Mouse (Mus musculus): ENCODE results near the gene Syde1. TPM values are rescaled to one million over a fixed set of nuclear protein-coding genes. Genes with fewer than 3 reads are reported as not detected.

Gene Syde1
- polyA plus RNA-seq, 1 experiment from 2014 or later = 20.2 TPM

DNA sequence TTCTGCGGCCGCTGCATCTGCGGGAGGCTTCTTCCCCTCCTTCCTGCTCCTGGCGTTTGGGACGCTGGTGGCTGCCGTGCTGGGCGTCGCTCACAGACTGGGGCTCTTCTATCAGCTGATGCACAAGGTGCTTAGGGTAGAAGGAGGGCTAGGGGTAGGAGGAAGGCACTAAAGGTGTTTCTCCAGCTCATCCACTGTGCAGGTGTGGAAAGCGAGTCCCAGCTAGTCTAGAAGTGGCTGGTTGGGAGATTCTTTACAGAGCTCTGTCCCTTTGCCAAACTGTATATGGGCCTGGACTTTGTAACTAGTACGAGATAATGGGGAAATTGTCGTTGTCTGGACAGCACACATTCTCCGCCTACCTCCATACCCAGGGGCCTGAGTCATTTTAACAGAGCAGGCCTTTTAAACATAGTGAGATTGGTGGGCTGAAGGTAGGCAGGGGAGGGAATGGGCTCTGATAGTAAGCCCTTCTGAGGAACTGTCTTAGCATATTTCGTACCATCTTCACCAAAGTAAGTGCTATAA is 16.6 kb downstream of the Syde1 start:
- H3K4me2 ChIP-seq = peak overlapping the region; percentile 65
- H3K36me3 ChIP-seq = peaks cover 29% of the 10 kb centered on the region
- no peaks in the 10 kb centered on the region for H3K9me3 ChIP-seq
- H3K4me3 ChIP-seq = peak overlapping the region; percentile 56
- H3K4me1 ChIP-seq = peaks cover 17% of the 10 kb centered on the region
- no peak for ATAC-seq (ENCODE audit: insufficient number of reproducible peaks, low FRiP score, low TSS enrichment, low read depth)
- H3K9ac ChIP-seq = peak overlapping the region; percentile 35
- H3K27ac ChIP-seq = peak overlapping the region; percentile 97
- WGBS = 11% methylated on average over 13 of the region's 13 CpGs
- no peaks in the 10 kb centered on the region for H3K27me3 ChIP-seq

DNA sequence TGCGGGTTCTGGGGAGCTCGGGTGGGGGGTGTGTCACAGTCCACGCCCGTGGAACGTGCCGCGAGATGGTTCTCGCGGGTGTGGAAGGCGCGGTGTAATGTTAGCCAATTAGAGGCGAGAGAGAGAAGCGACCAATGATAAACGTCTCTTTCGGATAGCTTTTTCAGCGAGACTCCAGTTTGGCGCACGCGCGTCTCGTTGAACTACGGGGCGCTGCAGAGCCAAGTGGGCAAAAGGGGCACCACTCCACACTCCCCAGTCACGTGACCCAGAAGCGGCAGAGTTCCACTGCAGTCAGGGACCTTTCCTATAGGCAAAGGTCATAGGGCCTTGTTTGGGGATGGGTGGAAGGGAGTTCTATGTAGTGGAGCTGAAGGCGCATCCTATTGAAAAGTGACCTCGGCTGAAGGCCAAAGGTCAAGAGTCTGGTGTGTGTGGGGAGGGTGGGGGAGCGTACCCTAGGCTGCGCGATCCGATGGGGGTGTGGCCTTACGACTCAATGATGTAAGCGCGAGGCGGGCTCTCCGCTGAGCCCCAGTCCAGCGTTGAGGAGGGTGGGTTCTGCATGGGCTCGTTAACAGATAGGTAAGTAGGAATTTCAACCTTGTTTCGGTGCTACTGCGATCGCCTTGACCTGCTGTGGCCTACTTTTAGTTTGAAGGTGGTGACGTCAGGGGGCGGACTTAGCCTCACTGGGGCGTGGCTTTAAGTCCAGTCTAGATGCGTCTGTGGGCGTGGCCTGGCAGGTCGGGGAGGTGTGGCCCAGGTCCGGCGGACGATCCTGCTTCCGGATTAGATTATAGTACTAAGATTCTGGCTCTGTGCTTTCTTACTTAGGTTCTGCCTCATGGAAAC is 17.3 kb downstream of the Syde1 start, which contains the start of gene Ilvbl:
Gene Ilvbl, plus strand, starts transcription at position 97 of the 855 bp plus-strand sequence.
- Histone ChIP-seq H3K9me3 (no peaks in the 10 kb centered on the region), H3K4me3 (peak within 1 kb of the TSS; percentile 56), H3K27me3 (no peaks in the 10 kb centered on the region), H3K36me3 (peaks cover 22% of the 10 kb centered on the region), H3K9ac (peak within 1 kb of the TSS; percentile 35), H3K27ac (peak within 1 kb of the TSS; percentile 97), H3K4me1 (peaks cover 22% of the 10 kb centered on the region), H3K4me2 (peak within 1 kb of the TSS; percentile 65)
- WGBS = 0% methylated on average over 51 of the region's 51 CpGs
- peak; percentile 88 for ATAC-seq (ENCODE audit: insufficient number of reproducible peaks, low FRiP score, low TSS enrichment, low read depth)

DNA sequence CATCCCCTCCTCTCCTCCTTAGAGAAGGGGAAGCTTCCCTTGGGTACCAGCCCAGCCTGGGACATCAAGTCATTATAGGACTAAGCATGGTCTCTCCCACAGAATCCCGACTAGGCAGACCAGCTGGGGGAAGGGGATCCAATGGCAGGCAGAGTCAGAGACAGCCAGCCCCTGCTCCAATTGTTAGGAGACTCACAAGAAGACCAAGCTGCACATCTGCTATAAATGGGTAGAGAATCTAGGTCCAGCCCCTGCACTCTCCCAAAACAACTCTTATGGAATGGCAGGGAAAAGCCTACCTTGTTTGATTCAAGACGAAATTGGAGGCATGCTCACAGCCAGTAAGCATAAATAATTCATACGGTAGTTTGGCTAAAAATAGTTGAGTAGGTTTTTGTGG is 18.5 kb downstream of the Syde1 start:
- ATAC-seq (ENCODE audit: insufficient number of reproducible peaks, low FRiP score, low TSS enrichment, low read depth) = no peak
- H3K36me3 ChIP-seq = peaks cover 12% of the 10 kb centered on the region
- H3K27ac ChIP-seq = peak overlapping the region; percentile 97
- H3K9ac ChIP-seq = no peak overlapping the region
- H3K4me2 ChIP-seq = no peak overlapping the region
- peaks cover 22% of the 10 kb centered on the region for H3K4me1 ChIP-seq
- H3K4me3 ChIP-seq = no peak overlapping the region
- no peaks in the 10 kb centered on the region for H3K27me3 ChIP-seq
- 61% methylated on average over 3 of the region's 3 CpGs for WGBS
- H3K9me3 ChIP-seq = no peaks in the 10 kb centered on the region

DNA sequence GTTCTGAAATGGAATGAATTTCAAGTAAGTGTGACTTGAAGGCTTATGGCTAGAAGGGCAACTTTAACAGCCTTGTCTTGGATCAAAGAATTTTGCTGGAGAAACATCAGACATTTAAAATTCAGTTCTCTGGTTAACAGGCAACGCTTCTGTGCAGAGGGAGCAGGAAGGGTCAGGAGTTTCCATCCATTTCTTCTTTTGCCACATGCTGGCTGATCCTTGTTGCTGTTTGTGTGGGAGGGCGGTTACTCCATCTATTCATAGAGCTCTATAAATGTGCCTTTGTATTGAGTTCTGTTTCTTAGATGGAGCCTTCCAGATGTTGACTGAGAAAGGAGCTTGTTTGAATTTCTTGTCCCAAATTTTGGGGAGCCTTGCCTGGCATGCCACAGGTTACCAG is 20.9 kb downstream of the Syde1 start:
- Histone ChIP-seq H3K27me3 (no peaks in the 10 kb centered on the region), H3K4me2 (no peak overlapping the region), H3K9ac (no peak overlapping the region), H3K4me3 (no peak overlapping the region), H3K36me3 (no peaks in the 10 kb centered on the region), H3K9me3 (no peaks in the 10 kb centered on the region), H3K27ac (peak overlapping the region; percentile 64), H3K4me1 (peaks cover 19% of the 10 kb centered on the region)
- no peak for ATAC-seq (ENCODE audit: insufficient number of reproducible peaks, low FRiP score, low TSS enrichment, low read depth)
- WGBS = 31% methylated on average over 2 of the region's 2 CpGs

DNA sequence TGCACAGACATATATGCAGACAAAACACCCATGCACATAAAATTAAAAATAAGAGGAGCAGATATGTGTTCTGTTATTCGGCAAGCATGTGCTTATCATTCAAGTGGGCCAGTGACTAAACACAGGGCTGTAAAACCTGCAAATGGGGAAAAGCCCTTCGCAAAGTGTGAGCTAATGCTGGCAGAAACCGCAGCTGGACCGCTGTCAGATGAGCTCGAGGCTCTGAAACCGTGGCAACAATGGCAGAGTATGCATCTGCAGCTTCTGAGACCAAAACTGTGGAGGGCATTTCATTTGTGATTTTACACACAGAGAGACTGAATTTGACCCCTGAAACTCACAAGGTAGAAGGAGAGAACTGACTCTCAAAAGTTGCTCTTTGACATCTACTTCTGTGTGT is 21.3 kb downstream of the Syde1 start:
- H3K4me1 ChIP-seq = peaks cover 15% of the 10 kb centered on the region
- no peak overlapping the region for H3K4me3 ChIP-seq
- H3K4me2 ChIP-seq = no peak overlapping the region
- no peak overlapping the region for H3K9ac ChIP-seq
- H3K27me3 ChIP-seq = no peaks in the 10 kb centered on the region
- ATAC-seq (ENCODE audit: insufficient number of reproducible peaks, low FRiP score, low TSS enrichment, low read depth) = no peak
- 37% methylated on average over 6 of the region's 6 CpGs for WGBS
- no peaks in the 10 kb centered on the region for H3K36me3 ChIP-seq
- peak overlapping the region; percentile 64 for H3K27ac ChIP-seq
- no peaks in the 10 kb centered on the region for H3K9me3 ChIP-seq

DNA sequence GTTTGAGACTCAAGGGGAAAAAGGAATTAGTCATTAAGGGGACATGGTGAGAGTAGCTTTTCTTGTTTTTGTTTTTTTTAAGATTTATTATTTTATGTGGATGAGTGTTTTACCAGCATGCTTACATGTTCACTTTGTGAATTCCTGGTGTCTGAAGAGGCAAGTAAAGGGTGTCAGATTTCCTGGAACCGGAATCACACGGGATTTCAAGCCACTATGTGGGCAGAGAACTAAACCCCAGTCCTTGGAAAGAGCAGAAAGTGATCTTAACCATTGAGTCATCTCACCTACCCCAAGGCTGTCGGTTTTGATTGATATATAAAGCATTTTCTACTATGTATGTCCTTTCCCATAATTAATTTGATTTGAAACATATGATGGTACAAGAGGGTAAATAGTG is 22.1 kb downstream of the Syde1 start:
- Histone ChIP-seq H3K4me2 (no peak overlapping the region), H3K4me3 (no peak overlapping the region), H3K9me3 (no peaks in the 10 kb centered on the region), H3K4me1 (peaks cover 10% of the 10 kb centered on the region; the same call in 1 of the 2 replicates), H3K9ac (no peak overlapping the region), H3K36me3 (no peaks in the 10 kb centered on the region), H3K27me3 (no peaks in the 10 kb centered on the region), H3K27ac (no peak overlapping the region)
- 41% methylated on average over 3 of the region's 3 CpGs for WGBS
- no peak for ATAC-seq (ENCODE audit: insufficient number of reproducible peaks, low FRiP score, low TSS enrichment, low read depth)

DNA sequence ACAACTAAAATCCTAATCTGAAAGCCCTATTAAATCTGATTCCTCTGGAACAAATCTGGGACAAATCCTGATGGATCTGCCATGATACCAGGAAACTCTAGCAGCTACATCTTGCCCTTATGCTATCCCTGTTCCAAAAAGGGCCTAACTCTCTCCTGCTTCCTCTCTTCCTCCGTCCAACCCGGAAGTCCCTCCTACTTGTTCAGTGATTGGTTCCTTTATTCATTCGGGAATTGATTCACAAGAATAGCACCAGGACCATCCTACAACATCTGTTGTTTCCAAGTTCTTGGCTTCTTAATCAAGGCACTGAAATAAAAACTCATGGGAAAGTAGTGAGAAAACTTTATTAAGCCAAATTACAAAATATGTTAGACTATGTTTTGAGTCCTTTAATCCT is 22.6 kb downstream of the Syde1 start:
- no peak overlapping the region for H3K4me2 ChIP-seq
- no peaks in the 10 kb centered on the region for H3K36me3 ChIP-seq
- no peak overlapping the region for H3K27ac ChIP-seq
- H3K4me3 ChIP-seq = no peak overlapping the region
- H3K27me3 ChIP-seq = no peaks in the 10 kb centered on the region
- H3K9ac ChIP-seq = no peak overlapping the region
- peaks cover 10% of the 10 kb centered on the region; the same call in 1 of the 2 replicates for H3K4me1 ChIP-seq
- no peak for ATAC-seq (ENCODE audit: insufficient number of reproducible peaks, low FRiP score, low TSS enrichment, low read depth)
- 77% methylated on average over 3 of the region's 3 CpGs for whole genome bisulfite sequencing
- H3K9me3 ChIP-seq = no peaks in the 10 kb centered on the region

DNA sequence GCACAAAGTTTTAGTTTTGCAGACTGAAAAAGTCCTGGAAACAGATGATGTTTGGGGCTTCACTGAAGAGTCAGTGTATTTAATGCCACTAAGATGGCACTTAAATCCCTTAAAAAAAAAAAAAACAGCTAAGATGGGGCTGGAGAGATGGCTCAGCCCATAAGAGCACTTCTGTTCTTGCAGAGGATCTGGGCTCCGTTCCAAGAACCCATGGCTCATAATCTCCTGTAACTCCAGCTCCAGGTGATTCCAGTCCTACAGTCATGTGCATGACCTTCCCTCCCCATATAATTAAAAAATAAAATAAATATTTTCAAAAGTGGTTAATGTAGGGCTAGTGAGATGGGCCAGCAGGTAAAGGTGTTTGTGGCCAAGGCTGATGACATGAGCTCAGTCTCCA is 26.7 kb downstream of the Syde1 start:
- Histone ChIP-seq H3K9ac (no peak overlapping the region), H3K36me3 (no peaks in the 10 kb centered on the region), H3K4me3 (no peak overlapping the region), H3K27ac (no peak overlapping the region), H3K4me1 (peaks cover 4% of the 10 kb centered on the region; the same call in 1 of the 2 replicates), H3K27me3 (no peaks in the 10 kb centered on the region), H3K4me2 (no peak overlapping the region), H3K9me3 (no peaks in the 10 kb centered on the region)
- 46% methylated on average over 1 of the region's 1 CpGs for WGBS
- ATAC-seq (ENCODE audit: insufficient number of reproducible peaks, low FRiP score, low TSS enrichment, low read depth) = no peak

DNA sequence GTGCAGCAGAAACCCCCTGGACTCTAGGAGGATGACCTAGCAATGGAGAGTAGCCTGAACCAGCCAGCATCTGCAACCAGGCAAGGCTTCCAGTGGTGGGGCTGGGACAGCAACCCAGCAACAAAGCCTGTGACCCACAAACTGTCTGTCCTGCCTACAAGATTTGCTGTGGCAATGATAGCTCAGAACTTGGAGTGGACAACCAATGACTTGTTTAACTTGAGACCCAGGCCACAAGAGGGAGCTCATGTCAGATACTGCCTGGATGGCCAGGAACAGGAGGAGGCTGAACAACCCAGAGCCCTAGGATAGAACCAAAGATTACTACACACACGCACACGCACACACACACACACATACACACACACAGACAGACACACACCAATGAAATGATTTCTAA is 50.8 kb downstream of the Syde1 start:
- no peak for ATAC-seq (ENCODE audit: insufficient number of reproducible peaks, low FRiP score, low TSS enrichment, low read depth)
- no peaks in the 10 kb centered on the region for H3K36me3 ChIP-seq
- H3K4me2 ChIP-seq = no peak overlapping the region
- no peak overlapping the region for H3K4me3 ChIP-seq
- no peak overlapping the region for H3K27ac ChIP-seq
- H3K9me3 ChIP-seq = no peaks in the 10 kb centered on the region
- H3K4me1 ChIP-seq = no peaks in the 10 kb centered on the region
- 63% methylated on average over 2 of the region's 2 CpGs for WGBS
- no peaks in the 10 kb centered on the region for H3K27me3 ChIP-seq
- no peak overlapping the region for H3K9ac ChIP-seq

Other genes with a start within 250 kb of the Syde1 start
- 111 and 127 TPM in 2 replicates for gene Agpat3, start 239.5 kb downstream of the Syde1 start, polyA plus RNA-seq (2015; fragmentation: Nextera tagmentation; extraction: Ambion mirVana)
- 259 and 289 TPM in 2 replicates for gene Rrp1, start 178.9 kb downstream of the Syde1 start, polyA plus RNA-seq (2015; fragmentation: Nextera tagmentation; extraction: Ambion mirVana)
- 313 and 319 TPM in 2 replicates for gene Cstb, start 166.3 kb downstream of the Syde1 start, polyA plus RNA-seq (2015; fragmentation: Nextera tagmentation; extraction: Ambion mirVana)
- 11.9 and 13.1 TPM in 2 replicates for gene Pdxk, start 127.0 kb downstream of the Syde1 start, polyA plus RNA-seq (2015; fragmentation: Nextera tagmentation; extraction: Ambion mirVana)
- gene Olfr1358, start 74.5 kb downstream of the Syde1 start, polyA plus RNA-seq (2015; fragmentation: Nextera tagmentation; extraction: Ambion mirVana) = not detected in 2 replicates
- 77.0 and 86.2 TPM in 2 replicates for gene Ilvbl, start 17.6 kb downstream of the Syde1 start, polyA plus RNA-seq (2015; fragmentation: Nextera tagmentation; extraction: Ambion mirVana)
- not detected in 2 replicates for gene Olfr1357, start 26.1 kb upstream of the Syde1 start, polyA plus RNA-seq (2015; fragmentation: Nextera tagmentation; extraction: Ambion mirVana)
- gene Casp14, start 126.3 kb upstream of the Syde1 start, polyA plus RNA-seq (2015; fragmentation: Nextera tagmentation; extraction: Ambion mirVana) = 36.7 and 45.6 TPM in 2 replicates
- gene Ccdc105, start 161.1 kb upstream of the Syde1 start, polyA plus RNA-seq (2015; fragmentation: Nextera tagmentation; extraction: Ambion mirVana) = 0.10 and 0.14 TPM in 2 replicates
- gene Slc1a6, start 188.5 kb upstream of the Syde1 start, polyA plus RNA-seq (2015; fragmentation: Nextera tagmentation; extraction: Ambion mirVana) = 0.82 and 1.0 TPM in 2 replicates

Data from limb, embryonic 15.5 days (tissue).